Mouse (Mus musculus) MEL (cell line): ENCODE measurements at regions not wholly inside any gene's neighbourhood (a gene's known extent, or its start where the extent isn't known, plus 50 kb on each side); places are given as distances from the start of the nearest gene placed in this dataset.

Source experiments
- DNase-seq: peaks from one replicate; pipeline ENCODE4 v3.0.0; 2011; ENCODE audit warnings: low read depth, low spot score
- H3K27ac ChIP-seq: 2 replicates; pipeline ENCODE4 v1.5.1; 2012; ENCODE audit warnings: low read depth, mild to moderate bottlenecking, control low read depth, low read length, moderate library complexity; ENCODE audit not compliant: control insufficient read depth
- H3K27me3 ChIP-seq, 2 experiments: fragments of 150-350 bp in 1 of 2; sonication (generic) in 1 of 2; 2 replicates each; pipeline ENCODE4 v1.6.1; 2012; ENCODE audit warnings: low read length in 2 of 2, mild to moderate bottlenecking in 2 of 2, improper control_type of control experiment in 1 of 2, moderate library complexity in 1 of 2; ENCODE audit not compliant: insufficient read depth in 2 of 2, control insufficient read depth in 1 of 2
- H3K36me3 ChIP-seq, 2 experiments: 2 replicates each; pipeline ENCODE4 v1.6.1; 2012 to 2014; ENCODE audit warnings: low read length in 2 of 2, improper control_type of control experiment in 1 of 2, inconsistent platforms in 1 of 2, mild to moderate bottlenecking in 1 of 2; ENCODE audit not compliant: insufficient read depth in 2 of 2, control insufficient read depth in 1 of 2
- H3K4me1 ChIP-seq, 2 experiments: fragments of 150-350 bp in 1 of 2; sonication (generic) in 1 of 2; 2 replicates each; pipeline ENCODE4 v1.6.1; 2012; ENCODE audit warnings: low read length in 2 of 2, improper control_type of control experiment in 1 of 2, mild to moderate bottlenecking in 1 of 2; ENCODE audit not compliant: insufficient read depth in 2 of 2, control insufficient read depth in 1 of 2
- H3K4me3 ChIP-seq, 2 experiments: fragments of 150-350 bp in 1 of 2; sonication (generic) in 1 of 2; 2 replicates each; pipeline ENCODE4 v1.5.1; 2012; ENCODE audit warnings: low read depth in 2 of 2, low read length in 2 of 2, mild to moderate bottlenecking in 2 of 2, moderate library complexity in 2 of 2, control low read depth in 1 of 2, improper control_type of control experiment in 1 of 2; ENCODE audit not compliant: control insufficient read depth in 1 of 2, insufficient read depth in 1 of 2
- H3K79me2 ChIP-seq: 2 replicates; pipeline ENCODE4 v1.6.1; 2012; ENCODE audit warnings: mild to moderate bottlenecking, low read length, moderate library complexity; ENCODE audit not compliant: control insufficient read depth, poor library complexity, insufficient read depth
- H3K9ac ChIP-seq: 2 replicates; pipeline ENCODE4 v1.6.1; 2012; ENCODE audit warnings: low read depth, mild to moderate bottlenecking, control low read depth, low read length, moderate library complexity; ENCODE audit not compliant: control insufficient read depth, poor library complexity, severe bottlenecking
- H3K9me3 ChIP-seq: fragments of 150-350 bp; sonication (generic); replicated peaks from 2 replicates; pipeline ENCODE4 v1.6.1; 2012; ENCODE audit warnings: mild to moderate bottlenecking, low read length, improper control_type of control experiment, moderate library complexity; ENCODE audit not compliant: insufficient read depth
- CHD1 ChIP-seq: IDR thresholded peaks from 2 replicates; pipeline ENCODE4 v1.6.1; 2012; ENCODE audit warnings: low read depth, mild to moderate bottlenecking, inconsistent platforms, low read length, improper control_type of control experiment
- CHD2 ChIP-seq: IDR thresholded peaks from 2 replicates; pipeline ENCODE4 v1.6.1; 2011; ENCODE audit warnings: low read length, improper control_type of control experiment
- CTCF ChIP-seq, 3 experiments: IDR thresholded peaks in 2 of 3; conservative IDR thresholded peaks in 1 of 3; 2 replicates each; pipeline ENCODE4 v1.5.1; 2011 to 2012; ENCODE audit warnings: low read length in 3 of 3, low read depth in 2 of 3, mild to moderate bottlenecking in 2 of 3, improper control_type of control experiment in 1 of 3, inconsistent platforms in 1 of 3, mixed read lengths in 1 of 3, moderate library complexity in 1 of 3; ENCODE audit not compliant: control insufficient read depth in 1 of 3, insufficient read depth in 1 of 3, poor library complexity in 1 of 3, severe bottlenecking in 1 of 3
- E2F4 ChIP-seq: IDR thresholded peaks from 2 replicates; pipeline ENCODE4 v1.6.1; 2011; ENCODE audit warnings: low read depth, low read length, improper control_type of control experiment, borderline replicate concordance
- ELF1 ChIP-seq: IDR thresholded peaks from 2 replicates; pipeline ENCODE4 v1.6.1; 2014; ENCODE audit warnings: low read depth, mild to moderate bottlenecking, inconsistent platforms, low read length, improper control_type of control experiment, moderate library complexity
- ETS1 ChIP-seq: IDR thresholded peaks from 2 replicates; pipeline ENCODE4 v1.6.1; 2012; ENCODE audit warnings: low read depth, mild to moderate bottlenecking, inconsistent platforms, low read length, improper control_type of control experiment, moderate library complexity
- GATA1 ChIP-seq: IDR thresholded peaks from 2 replicates; pipeline ENCODE4 v1.6.1; 2011; ENCODE audit warnings: low read depth, low read length, improper control_type of control experiment
- HCFC1 ChIP-seq: IDR thresholded peaks from 2 replicates; pipeline ENCODE4 v1.6.1; 2012; ENCODE audit warnings: low read depth, mild to moderate bottlenecking, inconsistent platforms, low read length, improper control_type of control experiment, moderate library complexity
- JUND ChIP-seq: IDR thresholded peaks from 2 replicates; pipeline ENCODE4 v1.6.1; 2011; ENCODE audit warnings: low read depth, mild to moderate bottlenecking, improper control_type of control experiment, low read length
- MAFK ChIP-seq: IDR thresholded peaks from 2 replicates; pipeline ENCODE4 v1.6.1; 2011; ENCODE audit warnings: low read depth, mild to moderate bottlenecking, low read length, improper control_type of control experiment, borderline replicate concordance
- MAZ ChIP-seq: IDR thresholded peaks from 2 replicates; pipeline ENCODE4 v1.6.1; 2012; ENCODE audit warnings: low read depth, mild to moderate bottlenecking, inconsistent platforms, low read length, improper control_type of control experiment
- MEF2A ChIP-seq: IDR thresholded peaks from 2 replicates; pipeline ENCODE4 v1.6.1; 2014; ENCODE audit warnings: low read depth, mild to moderate bottlenecking, inconsistent platforms, low read length, improper control_type of control experiment; ENCODE audit not compliant: poor library complexity, insufficient replicate concordance, severe bottlenecking; ENCODE audit errors: extremely low read depth
- MXI1 ChIP-seq: IDR thresholded peaks from 2 replicates; pipeline ENCODE4 v1.6.1; 2011; ENCODE audit warnings: mild to moderate bottlenecking, low read depth, low read length, improper control_type of control experiment
- MYB ChIP-seq: IDR thresholded peaks from 2 replicates; pipeline ENCODE4 v1.6.1; 2011; ENCODE audit warnings: mild to moderate bottlenecking, low read depth, low read length, improper control_type of control experiment
- NELFE ChIP-seq: IDR thresholded peaks from 2 replicates; pipeline ENCODE4 v1.6.1; 2011; ENCODE audit warnings: low read depth, low read length, improper control_type of control experiment
- POLR2AphosphoS2 ChIP-seq: IDR thresholded peaks from 2 replicates; pipeline ENCODE4 v1.6.1; 2011; ENCODE audit warnings: low read length, improper control_type of control experiment
- POLR2AphosphoS5 ChIP-seq: IDR thresholded peaks from 2 replicates; pipeline ENCODE4 v1.6.1; 2012; ENCODE audit warnings: low read depth, borderline replicate concordance, mild to moderate bottlenecking, inconsistent platforms, low read length, moderate library complexity, mixed read lengths
- RAD21 ChIP-seq: IDR thresholded peaks from 2 replicates; pipeline ENCODE4 v1.6.1; 2011; ENCODE audit warnings: mild to moderate bottlenecking, low read depth, low read length, improper control_type of control experiment
- RCOR1 ChIP-seq: IDR thresholded peaks from 2 replicates; pipeline ENCODE4 v1.6.1; 2012; ENCODE audit warnings: low read depth, mild to moderate bottlenecking, inconsistent platforms, low read length, improper control_type of control experiment
- SMC3 ChIP-seq: IDR thresholded peaks from 2 replicates; pipeline ENCODE4 v1.6.1; 2011; ENCODE audit warnings: low read depth, low read length, improper control_type of control experiment
- TBP ChIP-seq: IDR thresholded peaks from 2 replicates; pipeline ENCODE4 v1.8.0; 2011; ENCODE audit warnings: low read depth, low read length, improper control_type of control experiment
- ZC3H11A ChIP-seq: IDR thresholded peaks from 2 replicates; pipeline ENCODE4 v1.6.1; 2012; ENCODE audit warnings: low read depth, mild to moderate bottlenecking, inconsistent platforms, low read length, improper control_type of control experiment
- ZKSCAN1 ChIP-seq: IDR thresholded peaks from 2 replicates; pipeline ENCODE4 v1.6.1; 2012; ENCODE audit warnings: low read depth, mild to moderate bottlenecking, inconsistent platforms, low read length, improper control_type of control experiment, moderate library complexity
- ZMIZ1 ChIP-seq: IDR thresholded peaks from 2 replicates; pipeline ENCODE4 v1.6.1; 2012; ENCODE audit warnings: low read depth, mild to moderate bottlenecking, inconsistent platforms, low read length, improper control_type of control experiment, moderate library complexity
- ZNF384 ChIP-seq: IDR thresholded peaks from 2 replicates; pipeline ENCODE4 v1.6.1; 2012; ENCODE audit warnings: low read depth, mild to moderate bottlenecking, inconsistent platforms, low read length, improper control_type of control experiment

GRCm38 (mm10) chr4:24154418-24154817 lies 341.8 kb upstream of the Mms22l start:
- Histone ChIP-seq H3K9ac (no peak overlapping the region), H3K4me3 (no peak overlapping the region), H3K27ac (no peak overlapping the region), H3K4me1 (no peaks in the 10 kb centered on the region), H3K36me3 (no peaks in the 10 kb centered on the region), H3K79me2 (no peaks in the 10 kb centered on the region), H3K9me3 (no peaks in the 10 kb centered on the region), H3K27me3 (no peaks in the 10 kb centered on the region)
- DNase-seq = peak; percentile 34
- TF ChIP-seq POLR2AphosphoS5 (no peak), POLR2AphosphoS2 (no peak), HCFC1 (no peak), ZC3H11A (peak; percentile 34; the same call in 1 of the 2 replicates), ELF1 (no peak), GATA1 (no peak), RCOR1 (no peak), CHD1 (no peak), E2F4 (no peak), MAZ (no peak), MAFK (no peak), ZNF384 (no peak), JUND (no peak), SMC3 (peak; percentile 75), NELFE (no peak), TBP (no peak), CHD2 (no peak), MXI1 (no peak), ZMIZ1 (no peak), RAD21 (peak; percentile 57), MEF2A (no peak), CTCF (IDR thresholded peaks at IDR 0.05 in 2 of 3, conservative IDR thresholded peaks at IDR 0.05 in 1 of 3; ENCODE audit: control insufficient read depth in 1 of 3, insufficient read depth in 1 of 3, low read depth in 2 of 3, low read length in 3 of 3, poor library complexity in 1 of 3, severe bottlenecking in 1 of 3) (peak; percentile 69 to 89 (median 79))

GRCm38 (mm10) chr4:24173750-24174149 lies 322.5 kb upstream of the Mms22l start:
- H3K4me3 ChIP-seq = no peak overlapping the region
- no peak for TF ChIP-seq ETS1
- TF ChIP-seq CHD2 = no peak
- no peak for TF ChIP-seq MYB
- TF ChIP-seq SMC3 = no peak
- TF ChIP-seq ZKSCAN1 = no peak
- TF ChIP-seq ZMIZ1 = no peak

More at GRCm38 (mm10) chr4:24173750-24174149, 322.5 kb upstream of the Mms22l start:
- DNase-seq = no peak
- H3K9ac ChIP-seq = no peak overlapping the region
- no peaks in the 10 kb centered on the region for H3K27me3 ChIP-seq
- H3K79me2 ChIP-seq = no peaks in the 10 kb centered on the region
- H3K27ac ChIP-seq = no peak overlapping the region
- no peaks in the 10 kb centered on the region for H3K9me3 ChIP-seq
- no peaks in the 10 kb centered on the region for H3K36me3 ChIP-seq
- H3K4me1 ChIP-seq = no peaks in the 10 kb centered on the region
